Mouse (Mus musculus) lung, postnatal 0 days (tissue): Measurements from ENCODE around the gene Nfu1.

ENCODE experiments used
- CTCF ChIP-seq: IDR thresholded peaks from 2 replicates; pipeline ENCODE4 v1.5.1; 2016; ENCODE audit warnings: antibody characterized with exemption, mild to moderate bottlenecking
- EP300 ChIP-seq: IDR thresholded peaks from 2 replicates; pipeline ENCODE4 v1.6.1; 2016; ENCODE audit warnings: antibody characterized with exemption, mild to moderate bottlenecking, control low read depth

GRCm38 (mm10) chr6:87039161-87039560 is 30.1 kb downstream of the Nfu1 start:
- TF ChIP-seq EP300 = no peak
- TF ChIP-seq CTCF = no peak
